Mouse (Mus musculus): ENCODE measurements around the gene Hsd17b14.
"Not testable (repeated sequence)": the region's sequence is repeated elsewhere in the genome, so short reads cannot be mapped to it uniquely, and the experiment has no call there.

The Hsd17b14 gene

GRCm38 (mm10) chr7:45554744-45555143 lies at the start of gene Hsd17b14:
Hsd17b14 (plus strand) TSS chr7:45554893.
- peak; percentile 74 for DNase-seq (ENCODE audit: low read depth, low spot score)

DNA sequence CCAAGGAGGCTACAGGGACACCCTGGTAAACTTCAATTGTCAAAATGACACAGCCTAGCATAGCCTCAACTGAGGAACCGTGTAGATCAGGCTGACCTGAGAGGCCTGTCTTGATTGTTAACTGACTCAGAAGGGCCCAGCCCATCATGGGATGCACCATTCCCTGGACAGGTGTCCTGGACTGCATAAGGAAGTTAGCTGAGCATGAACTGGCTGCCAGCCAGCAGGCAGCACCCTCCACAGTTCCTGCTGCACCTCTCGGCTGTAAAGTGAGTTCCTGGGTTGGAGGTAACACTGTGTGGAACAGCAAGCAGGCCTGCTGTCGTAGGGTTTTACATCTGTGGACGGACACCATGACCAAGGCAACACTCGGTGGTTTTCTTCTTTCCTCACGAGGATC lies 47.1 kb upstream of the Hsd17b14 start:
- no peak for DNase-seq (ENCODE audit: low read depth, low spot score)

GRCm38 (mm10) chr7:45508561-45508960 lies 46.1 kb upstream of the Hsd17b14 start:
- peak; percentile 62 for DNase-seq (ENCODE audit: low read depth, low spot score)

DNA sequence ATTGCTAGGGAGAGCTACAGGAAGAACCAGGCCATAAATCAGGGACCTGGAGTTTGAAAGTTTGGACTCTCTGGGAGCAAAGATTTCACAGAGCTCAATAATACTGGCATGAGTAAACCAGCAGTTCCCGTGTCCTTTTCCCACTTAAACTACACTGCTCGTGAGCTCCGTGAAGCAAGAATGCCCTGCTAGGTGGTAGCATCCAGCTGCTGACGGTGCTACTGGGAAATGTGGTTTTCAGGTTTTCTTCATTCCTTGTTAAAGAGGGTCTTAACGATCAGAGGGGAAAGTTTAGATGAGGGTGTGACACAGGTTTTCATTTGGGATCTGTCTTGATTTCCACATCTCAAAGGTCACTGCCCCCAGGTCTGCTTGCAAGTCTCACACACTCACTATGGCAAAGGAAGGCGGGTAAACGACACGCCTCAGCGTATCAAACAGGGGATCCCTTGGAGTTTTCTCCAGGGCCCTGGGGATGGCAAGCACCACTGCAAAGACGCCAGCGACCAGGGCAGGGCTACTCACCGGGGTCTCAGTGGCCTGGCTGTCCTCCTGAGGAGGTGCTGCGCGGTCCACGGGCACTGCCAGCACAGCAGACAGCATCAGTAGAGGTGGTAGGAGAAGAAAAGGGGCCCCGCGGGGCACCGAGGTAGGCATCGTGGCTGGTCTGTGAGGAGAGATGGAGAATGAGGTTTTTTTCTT lies 45.4 kb upstream of the Hsd17b14 start:
- no peak for DNase-seq (ENCODE audit: low read depth, low spot score)

DNA sequence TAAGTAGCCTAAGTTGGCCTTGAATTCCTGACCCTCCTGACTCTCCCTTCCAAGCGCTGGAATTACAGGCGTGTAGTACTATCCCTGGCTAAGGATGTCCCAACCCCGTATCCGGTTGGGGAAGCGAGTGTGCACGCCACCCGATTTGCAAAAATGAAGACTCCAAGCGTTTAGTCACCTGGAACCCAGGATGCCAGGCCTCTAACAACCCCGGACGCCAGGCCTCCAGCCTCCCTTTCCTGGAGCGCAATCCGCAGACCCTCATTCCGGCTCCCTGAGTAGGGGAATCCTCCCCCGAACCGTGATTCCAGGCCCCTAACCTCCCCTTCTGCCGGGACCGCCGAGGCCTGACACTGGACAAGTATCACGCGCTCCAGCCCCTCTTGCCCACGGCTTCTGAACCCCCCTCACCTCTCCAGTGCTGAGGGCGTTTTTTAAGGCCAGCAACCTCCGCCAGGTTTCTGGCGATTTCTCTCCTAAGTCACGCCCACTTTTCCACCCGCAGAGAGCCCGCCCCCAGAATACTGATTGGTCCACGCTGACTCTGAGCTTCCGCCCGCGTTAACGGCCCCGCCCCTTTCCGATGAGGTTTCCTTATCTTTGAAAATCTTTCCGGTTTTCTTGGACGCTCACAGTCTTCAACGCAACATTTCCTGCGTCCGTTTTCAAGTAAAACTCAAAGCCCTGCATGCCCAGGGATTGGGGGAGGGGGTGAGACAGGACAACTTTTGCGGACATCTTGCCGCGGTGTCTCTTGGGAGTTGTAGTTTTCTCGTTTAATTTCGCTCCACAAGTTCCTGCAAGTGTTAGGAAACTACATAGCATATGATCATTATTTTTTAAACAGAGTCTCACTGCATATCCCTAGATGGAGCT lies 44.5 kb upstream of the Hsd17b14 start, which contains the start of gene Nucb1:
Gene Nucb1 (minus strand): TSS at position 495 of the 876 bp plus-strand sequence.
- DNase-seq (ENCODE audit: low read depth, low spot score) = peak; percentile 97

DNA sequence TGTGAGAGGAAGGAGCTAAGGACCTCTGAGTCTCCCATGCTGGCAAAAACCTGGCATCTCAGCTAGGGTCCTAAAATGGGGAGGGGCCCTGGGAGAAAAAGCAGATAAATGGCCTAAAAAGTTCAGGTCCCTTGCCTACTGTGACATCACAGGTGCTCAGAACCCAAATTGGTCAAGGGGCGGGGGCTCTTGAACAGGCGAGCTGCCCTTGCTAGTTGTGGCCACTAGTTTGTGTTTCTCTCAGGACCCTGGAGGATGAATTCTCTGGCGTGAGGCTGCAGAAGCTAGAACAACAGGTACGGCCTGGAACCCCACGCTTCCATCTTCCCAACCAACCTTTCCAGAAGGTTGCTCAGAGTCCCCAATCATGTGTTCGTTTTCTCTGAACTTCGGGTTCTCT lies 40.3 kb upstream of the Hsd17b14 start:
- DNase-seq (ENCODE audit: low read depth, low spot score) = peak; percentile 81

DNA sequence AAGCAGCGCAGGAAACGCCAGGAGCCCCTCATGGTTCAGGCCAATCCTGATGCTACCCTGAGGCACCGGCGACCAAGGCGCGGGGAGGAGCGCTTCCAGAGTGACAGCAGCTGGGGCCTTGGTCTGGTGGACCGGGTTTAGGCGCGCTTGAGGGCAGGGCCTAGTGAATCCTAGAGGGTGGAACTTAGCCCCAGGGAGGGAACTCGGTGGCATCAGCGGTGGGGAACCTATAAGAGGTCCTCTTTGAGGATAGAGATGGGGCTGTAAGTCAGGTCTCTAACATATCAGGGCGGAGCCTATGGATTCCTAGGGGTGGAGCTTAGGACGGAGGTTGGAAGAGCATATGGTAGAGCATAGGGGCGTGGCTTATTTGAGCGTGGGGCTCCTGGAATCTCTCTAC lies 39.3 kb upstream of the Hsd17b14 start:
- peak; percentile 97 for DNase-seq (ENCODE audit: low read depth, low spot score)

DNA sequence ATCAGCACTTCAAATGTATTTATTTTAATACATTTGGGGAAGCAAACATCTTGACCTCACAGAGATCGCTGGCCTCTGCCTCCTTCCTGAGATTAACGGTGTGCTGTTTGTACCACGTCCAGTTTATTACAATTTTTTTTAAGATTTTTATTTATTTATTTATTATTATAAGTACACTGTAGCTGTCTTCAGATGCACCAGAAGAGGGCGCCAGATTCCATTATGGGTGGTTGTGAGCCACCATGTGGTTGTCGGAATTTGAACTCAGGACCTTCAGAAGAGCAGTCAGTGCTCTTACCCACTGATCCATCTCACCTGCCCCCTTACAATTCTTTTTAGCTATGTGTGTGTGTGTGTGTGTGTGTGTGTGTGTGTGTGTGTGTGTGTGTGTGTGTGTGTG lies 37.8 kb upstream of the Hsd17b14 start:
- not testable (repeated sequence) for DNase-seq (ENCODE audit: low read depth, low spot score)

GRCm38 (mm10) chr7:45518618-45519017 lies 36.1 kb upstream of the Hsd17b14 start:
- no peak for DNase-seq (ENCODE audit: low read depth, low spot score)

GRCm38 (mm10) chr7:45519345-45520120 lies 35.2 kb upstream of the Hsd17b14 start:
- DNase-seq (ENCODE audit: low read depth, low spot score) = peak; percentile 61

- no peak for DNase-seq (ENCODE audit: low read depth, low spot score)
Measured at GRCm38 (mm10) chr7:45520605-45521004, 34.1 kb upstream of the Hsd17b14 start.

- DNase-seq (ENCODE audit: low read depth, low spot score) = peak; percentile 94
Measured at GRCm38 (mm10) chr7:45521728-45522184, 32.9 kb upstream of the Hsd17b14 start.

DNA sequence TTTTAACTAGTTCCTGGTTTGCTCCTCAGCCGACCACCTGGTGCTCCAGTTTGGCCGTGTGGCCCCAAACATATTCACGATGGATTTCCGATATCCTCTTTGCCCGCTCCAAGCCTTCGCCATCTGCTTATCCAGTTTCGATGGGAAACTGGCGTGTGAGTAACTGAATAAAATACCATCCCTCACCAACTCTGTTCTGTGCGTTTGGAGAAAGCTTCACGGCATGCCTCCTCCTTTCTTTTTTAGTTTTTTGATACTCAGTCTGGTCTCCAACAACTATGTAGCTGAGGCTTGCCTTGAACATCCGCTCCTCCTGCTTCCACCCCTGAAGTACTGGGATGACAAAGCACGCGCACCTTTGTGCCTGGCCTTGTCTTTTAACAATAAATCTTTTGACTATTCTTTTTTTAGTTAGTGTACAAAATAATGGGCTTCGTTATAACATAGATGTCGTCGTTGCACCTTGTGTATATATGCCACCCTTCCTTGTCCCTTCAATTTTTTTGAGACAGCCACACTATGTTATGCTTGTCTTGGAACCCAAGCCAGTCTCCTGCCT lies 32.4 kb upstream of the Hsd17b14 start:
- DNase-seq (ENCODE audit: low read depth, low spot score) = no peak

DNA sequence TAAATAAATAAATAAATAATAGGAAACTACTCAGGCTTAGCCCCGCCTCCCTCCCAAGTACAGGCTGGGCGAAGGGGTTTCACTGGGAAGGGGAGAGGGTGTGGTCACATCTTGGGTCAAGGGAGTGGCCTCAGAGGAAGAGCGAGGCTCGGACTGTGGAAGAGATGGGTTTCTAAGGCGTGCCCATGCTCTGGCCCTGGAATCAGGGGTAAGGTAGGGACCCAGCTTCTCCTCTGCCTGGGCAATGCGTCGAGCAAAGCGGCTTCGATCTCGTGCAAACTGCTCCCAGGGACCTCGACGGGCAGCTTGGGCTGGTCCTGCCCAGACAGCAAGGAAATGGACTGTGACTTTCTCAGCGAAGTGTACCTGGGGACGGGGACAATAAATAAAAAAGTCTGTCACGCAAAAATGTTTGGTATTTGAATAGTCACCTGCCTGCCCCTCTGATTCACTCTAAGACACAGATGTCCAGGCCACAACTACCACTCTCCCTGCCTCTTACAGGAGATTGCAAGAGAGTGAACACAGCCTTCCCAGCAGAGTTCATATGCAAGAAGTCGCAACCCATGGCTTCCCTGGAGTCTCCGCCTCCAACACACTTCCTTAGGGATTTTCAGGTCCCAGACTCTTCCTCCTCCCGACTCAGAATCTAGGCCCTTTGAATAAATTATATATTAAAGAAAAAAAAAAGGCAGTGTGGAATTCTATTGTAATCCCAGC lies 31.6 kb upstream of the Hsd17b14 start:
- peak; percentile 77 for DNase-seq (ENCODE audit: low read depth, low spot score)

DNA sequence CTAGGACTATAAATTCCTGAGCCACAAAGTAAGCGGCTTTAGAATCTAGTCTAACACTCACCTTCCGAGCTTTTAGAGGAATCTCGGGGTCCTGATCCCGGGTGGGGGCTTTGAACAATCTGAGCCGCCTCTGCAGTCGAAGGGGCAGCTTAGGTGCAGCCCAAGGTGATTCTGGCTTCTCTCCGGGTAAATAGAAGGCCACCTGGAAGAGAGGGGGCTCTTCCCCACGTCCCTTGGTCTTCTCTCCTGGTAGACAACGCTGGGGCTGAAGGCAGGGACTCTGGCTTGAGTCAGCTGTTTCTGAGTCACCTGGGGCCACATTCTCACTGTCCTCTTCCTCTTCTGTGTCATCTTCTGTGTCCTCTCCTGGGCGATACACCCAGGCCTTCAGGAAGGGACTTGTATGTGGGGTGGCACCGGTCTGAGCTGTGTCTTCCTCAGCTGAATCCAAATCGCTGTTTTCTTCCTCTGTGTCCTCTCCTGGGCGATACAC lies 31.0 kb upstream of the Hsd17b14 start:
- no peak for DNase-seq (ENCODE audit: low read depth, low spot score)

DNA sequence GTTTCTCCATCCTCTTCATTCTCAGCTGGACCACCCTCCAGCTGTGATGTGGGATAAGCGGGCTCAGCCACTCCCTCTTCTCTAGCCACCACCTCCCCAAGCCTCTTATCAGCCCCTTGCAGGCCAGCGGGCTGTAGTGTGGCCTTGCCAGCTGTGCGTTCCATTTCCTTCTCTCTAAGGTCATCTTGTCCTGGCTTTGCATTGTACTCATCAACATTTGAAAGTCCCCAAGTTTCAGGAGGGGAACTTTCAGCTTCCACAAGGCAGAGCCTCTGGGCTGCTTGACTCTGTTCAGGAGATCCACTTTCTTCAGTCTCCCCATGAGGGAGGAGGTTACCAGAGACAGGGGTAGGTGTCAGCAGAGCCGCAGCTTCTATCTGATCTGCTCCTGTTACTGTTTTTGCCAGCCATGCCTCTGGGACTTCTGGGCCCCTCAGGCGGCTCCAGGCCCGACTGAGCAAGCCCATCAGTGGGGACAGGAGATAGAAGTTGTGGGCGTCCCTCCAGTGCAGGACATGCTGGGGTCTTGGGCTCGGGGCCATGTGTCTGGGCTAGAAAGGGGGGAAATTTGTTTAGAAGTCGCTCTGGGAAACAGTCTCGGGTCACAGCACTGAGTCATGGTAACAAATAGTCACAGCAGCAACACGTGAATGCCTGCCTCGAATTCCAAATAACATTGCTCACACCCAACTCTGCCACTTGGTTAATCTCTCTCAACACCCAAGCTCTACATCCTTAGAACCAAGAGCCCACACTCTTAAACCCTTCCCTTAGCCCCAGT lies 29.7 kb upstream of the Hsd17b14 start:
- peak; percentile 47 for DNase-seq (ENCODE audit: low read depth, low spot score)

DNA sequence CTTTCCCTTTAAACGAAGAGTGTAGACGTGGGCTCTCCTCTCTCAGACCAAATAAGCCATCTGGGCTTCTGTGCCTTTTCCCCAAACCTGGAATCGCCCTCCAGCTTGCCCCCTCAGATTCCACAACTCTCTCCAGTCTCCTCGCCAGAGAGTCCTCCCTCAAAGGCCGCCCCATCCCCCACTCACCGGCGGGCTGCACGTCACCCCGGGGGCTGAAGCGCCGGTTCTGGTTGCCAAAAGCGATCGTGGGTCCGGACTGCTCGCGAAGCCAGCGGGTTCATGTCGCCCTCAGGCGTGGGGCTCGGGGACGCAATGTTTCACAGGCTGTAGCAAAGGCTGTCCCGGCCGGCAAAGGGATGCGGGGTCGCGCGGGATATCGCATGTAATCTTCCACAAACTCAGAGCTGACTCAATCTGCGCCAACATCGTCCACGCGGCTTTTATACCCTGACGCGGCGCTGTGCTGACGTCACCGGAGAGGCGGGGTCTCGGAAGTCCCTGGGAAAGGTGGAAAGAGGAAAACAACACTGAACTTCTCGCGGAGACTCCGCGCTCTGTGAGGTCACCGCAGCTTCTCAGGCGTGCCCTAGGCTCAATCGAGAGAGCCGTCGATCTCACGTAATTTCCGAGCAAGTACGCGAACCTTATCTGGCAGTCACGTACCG lies 28.8 kb upstream of the Hsd17b14 start, which contains the start of the genes Ppp1r15a and Plekha4:
Gene Ppp1r15a (minus strand): TSS at position 460 of the 665 bp plus-strand sequence.
Gene Plekha4 (plus strand): TSS at position 522 of the 665 bp plus-strand sequence.
- DNase-seq (ENCODE audit: low read depth, low spot score) = peak; percentile 98

DNA sequence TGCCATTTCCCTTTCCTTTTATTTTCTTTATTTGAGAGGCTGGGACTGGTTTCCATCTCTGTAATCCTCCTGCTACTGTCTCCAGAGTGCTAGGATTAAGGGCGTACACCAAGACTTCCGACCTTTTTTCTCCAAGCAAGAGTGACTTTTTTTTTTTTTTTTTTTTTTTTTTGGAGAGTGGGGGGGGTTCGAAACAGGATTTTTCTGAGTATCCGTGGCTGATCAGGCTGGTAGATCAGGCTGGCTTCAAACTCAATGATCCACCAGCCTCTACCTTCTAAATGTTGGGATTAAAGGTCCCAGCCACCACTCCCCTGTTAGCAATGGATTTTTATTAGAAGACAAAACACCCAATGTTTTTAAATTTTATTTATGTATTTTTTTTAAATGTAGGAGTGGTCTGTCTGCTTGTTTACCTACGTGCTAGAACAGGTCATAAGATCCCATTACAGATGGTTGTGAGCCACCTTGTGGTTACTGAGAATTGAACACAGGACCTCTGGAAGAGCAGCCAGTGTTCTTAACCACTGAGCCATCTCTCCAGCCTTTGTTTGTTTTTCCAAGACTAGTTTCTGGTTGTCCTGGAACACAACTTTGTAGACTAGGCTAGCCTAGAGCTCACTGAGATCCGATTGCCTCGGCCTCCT lies 28.1 kb upstream of the Hsd17b14 start:
- peak; percentile 74 for DNase-seq (ENCODE audit: low read depth, low spot score)

- DNase-seq (ENCODE audit: low read depth, low spot score) = not testable (repeated sequence)
Measured at GRCm38 (mm10) chr7:45527169-45527568, 27.5 kb upstream of the Hsd17b14 start.

Measured in R1 (cell line).